Mouse (Mus musculus): ENCODE results near the gene Cbx3.
A peak's percentile ranks its signal among the peaks of the same experiment; 100 is the strongest.

The Cbx3 gene

GRCm38 (mm10) chr6:51470311-51471178 lies at the start of gene Cbx3:
Gene Cbx3 (plus strand): TSS chr6:51470360.
- DNase-seq, result peak; percentile 76 to 81

GRCm38 (mm10) chr6:51423466-51424122 lies 46.6 kb upstream of the Cbx3 start:
- DNase-seq, result no peak

DNA sequence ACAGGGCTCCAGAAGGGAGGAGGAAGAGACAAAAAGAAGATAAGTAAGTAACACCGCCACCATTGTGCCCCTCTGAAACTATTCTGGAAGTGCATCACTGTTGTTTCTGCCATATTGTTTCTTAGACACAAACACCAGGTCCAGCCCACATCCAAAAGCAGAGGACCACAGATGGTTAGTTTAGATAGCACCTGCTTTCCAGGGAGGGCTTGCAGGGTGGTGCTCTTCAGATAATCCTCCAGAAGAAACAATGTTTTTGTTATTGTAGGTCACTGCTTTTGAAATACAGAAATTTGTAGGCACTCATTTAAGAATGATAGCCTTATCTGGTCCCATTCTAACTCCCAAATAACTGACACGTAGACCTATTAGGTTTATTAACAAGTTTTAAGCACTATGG lies 45.6 kb upstream of the Cbx3 start:
- DNase-seq, result no peak

DNA sequence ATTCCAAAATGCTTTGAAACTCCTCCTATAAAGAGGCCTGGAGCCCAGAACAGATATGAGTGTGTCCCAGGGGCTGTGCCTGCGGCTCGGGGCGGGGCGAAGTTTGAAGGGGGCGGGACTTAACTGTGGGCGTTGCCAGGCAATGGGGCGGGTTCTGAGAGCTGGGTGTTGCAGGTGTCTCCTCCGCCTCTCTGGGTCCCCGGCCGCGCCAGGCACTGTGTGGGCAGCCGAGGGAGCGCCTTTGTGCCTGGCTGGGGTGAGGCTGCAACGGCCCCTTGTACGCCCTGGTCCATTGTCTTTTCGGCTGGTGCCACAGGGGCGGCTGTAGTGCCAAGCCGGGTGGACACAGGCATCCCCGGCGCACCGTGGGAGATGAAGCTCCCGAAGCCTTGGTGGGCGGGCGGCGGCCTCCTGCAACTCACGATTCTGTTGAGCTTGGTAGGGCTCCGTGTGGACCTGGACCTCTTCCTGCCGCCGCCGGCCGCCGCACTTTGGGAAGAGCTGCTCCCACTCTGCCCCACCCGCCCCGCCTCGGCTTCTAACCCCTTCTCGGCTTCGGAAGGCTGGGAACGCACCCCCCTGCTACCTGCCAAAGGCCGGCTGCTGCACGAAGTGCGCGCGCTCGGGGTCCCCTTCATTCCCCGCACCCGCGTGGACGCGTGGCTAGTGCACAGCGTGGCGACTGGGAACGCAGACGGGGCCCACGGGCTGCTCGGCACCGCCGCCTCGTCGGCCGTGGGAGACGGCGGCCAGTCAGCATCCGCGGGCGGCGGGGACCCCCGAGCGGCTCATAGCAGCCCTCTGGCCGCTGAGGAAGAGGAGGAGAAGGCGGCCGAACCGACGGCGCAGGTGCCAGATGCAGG lies 37.4 kb upstream of the Cbx3 start, which contains the start of gene Nfe2l3:
Nfe2l3 (plus strand) TSS at position 136 of the 863 bp plus-strand sequence.
- DNase-seq, result peak; percentile 42 to 52

DNA sequence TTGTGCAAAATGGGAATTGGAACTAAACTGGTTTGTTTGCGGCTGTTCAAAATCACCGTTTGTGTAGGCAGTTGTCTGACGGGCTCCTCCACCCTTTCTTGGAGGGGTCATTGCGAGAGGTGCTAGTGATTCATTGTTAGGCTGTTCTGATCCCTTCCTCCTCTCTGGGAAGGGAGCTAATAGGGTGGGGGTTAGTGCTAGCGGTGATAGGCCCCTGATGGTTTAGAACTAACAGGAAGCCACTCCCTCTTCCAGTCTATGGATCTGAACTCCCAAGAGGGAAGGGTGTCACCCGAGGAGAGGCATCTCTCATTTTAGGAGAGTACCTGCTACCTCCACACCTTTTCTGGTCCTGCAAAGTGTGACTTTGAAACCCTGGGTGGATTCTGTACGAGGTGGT lies 35.9 kb upstream of the Cbx3 start:
- DNase-seq, result no peak

- DNase-seq, result no peak
Measured at GRCm38 (mm10) chr6:51437665-51438064, 32.5 kb upstream of the Cbx3 start.

DNA sequence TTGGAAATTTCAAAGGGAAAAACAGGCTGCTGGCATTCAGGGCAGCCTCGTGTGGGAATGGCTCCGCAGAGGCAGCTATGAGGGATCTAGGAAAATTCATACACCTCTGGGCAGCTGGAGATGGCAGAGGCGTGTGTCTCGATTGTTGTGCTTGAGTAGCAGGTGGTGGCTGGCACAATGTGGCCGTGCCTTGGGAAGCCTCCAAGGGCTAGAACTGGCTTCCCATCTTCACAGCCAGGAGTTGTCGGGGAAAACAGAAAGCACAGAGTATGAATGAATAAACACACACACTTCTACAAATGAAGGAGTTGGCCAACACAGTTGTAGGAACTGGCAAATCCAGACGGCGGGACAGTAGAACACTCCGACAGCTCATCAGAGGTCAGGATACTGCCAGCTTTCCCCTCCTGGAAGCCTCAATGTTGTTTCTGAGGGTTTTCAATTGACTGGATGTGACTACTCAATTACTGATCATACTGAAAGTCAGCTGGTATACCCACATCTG lies 31.3 kb upstream of the Cbx3 start:
- DNase-seq, result no peak

DNA sequence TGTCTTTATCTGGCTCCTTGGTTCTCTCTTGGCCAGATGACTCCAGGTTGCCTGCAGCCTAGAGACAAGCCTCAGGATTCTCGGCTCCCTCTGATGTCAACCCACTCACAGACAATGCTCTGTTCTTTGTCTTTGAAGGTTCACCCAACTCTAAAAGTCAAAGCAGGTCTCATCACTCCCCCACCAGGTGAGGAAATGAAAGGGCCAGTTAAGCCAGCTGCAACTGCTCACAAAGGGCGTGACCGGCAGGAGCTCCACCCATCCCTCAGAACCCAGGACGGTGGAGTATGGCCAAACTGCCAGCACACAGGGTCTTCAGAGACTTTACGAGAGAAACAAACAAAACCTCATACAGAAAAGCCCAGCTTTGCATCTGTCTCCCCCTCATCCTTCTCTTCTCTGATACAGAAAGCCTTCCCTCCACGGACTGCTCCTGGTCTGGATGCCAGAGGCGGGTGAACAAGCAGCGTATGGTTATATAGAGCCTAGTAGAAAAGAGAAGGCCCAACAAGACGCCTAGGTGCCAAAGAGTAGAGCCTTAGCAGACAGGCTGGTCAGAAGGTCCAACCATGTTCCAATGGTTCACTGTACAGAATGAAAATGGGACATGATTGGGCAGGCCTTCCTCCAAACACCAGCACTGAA lies 27.8 kb upstream of the Cbx3 start:
- no peak for DNase-seq

DNA sequence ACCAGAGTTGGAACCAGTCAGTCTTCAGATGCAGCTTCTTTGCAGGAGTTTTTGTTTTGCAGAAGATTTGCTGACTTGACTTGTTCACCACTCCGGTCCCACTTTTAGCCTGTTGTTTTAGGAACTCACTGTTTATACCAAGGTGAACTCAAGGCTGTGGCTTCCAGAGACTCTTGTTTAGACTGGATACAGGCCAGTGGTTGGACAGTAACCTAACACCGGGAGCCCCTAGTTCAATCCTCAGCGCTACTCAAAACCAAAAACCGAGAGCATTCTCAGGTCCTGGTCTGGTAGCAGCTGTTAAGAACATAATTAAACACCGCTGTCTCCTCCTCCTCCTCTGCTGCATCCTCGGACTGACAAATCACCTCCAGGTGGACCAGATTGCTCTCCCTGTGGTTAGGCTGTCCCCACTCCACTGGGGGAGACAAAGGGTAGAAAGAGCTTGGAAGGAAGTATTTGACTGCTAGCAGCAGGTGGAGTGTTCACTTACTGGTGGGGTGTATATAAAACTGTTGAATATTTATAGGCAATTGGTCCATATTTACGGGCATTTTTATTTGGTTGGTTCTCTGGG lies 17.1 kb upstream of the Cbx3 start:
- no peak for DNase-seq

GRCm38 (mm10) chr6:51454949-51455348 lies 15.2 kb upstream of the Cbx3 start:
- no peak for DNase-seq

- DNase-seq, result no peak
Measured at GRCm38 (mm10) chr6:51456198-51456597, 14.0 kb upstream of the Cbx3 start.

- no peak for DNase-seq
Measured at GRCm38 (mm10) chr6:51457283-51457682, 12.9 kb upstream of the Cbx3 start.

DNA sequence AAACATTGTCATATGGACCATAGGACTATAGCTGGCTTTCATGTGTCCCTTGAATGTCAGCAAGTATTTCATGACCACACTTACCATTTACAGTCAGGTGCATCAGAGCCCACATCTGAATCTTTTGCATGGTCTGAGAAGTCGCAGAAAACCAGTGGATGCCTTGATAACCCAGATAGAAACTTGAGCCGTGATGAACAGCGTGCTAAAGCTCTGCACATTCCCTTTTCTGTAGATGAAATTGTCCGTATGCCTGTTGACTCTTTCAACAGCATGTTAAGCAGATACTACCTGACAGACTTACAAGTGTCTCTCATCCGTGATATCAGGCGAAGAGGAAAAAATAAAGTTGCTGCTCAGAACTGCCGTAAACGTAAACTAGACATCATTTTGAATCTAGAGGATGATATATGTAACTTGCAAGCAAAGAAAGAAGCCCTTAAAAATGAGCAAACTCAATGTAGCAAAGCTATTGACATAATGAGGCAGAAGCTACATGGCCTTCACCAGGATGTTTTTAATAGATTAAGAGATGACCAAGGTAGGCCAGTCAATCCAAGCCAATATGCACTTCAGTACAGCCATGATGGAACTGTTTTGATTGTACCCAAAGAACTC lies 12.3 kb upstream of the Cbx3 start:
- no peak for DNase-seq

DNA sequence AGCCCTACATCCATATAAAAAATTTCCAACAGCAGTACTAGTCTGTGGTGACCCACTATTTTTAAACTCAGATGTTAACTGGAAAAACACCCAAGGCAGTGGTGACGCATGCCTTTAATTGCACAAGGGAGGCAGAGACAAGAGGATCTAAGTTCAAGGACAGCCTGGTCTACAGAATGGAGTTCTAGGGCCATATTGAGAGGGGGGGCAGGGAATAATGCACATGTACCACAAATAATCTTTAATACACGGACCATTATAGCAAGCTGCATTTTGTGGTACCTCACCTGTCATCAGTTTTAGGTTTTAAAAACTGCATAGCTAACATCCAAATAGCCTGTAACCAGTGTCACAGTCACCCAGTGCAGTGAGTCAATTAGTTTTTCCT lies 11.2 kb upstream of the Cbx3 start:
- DNase-seq, result no peak

- DNase-seq, result no peak
Measured at GRCm38 (mm10) chr6:51459313-51460020, 10.7 kb upstream of the Cbx3 start.

DNA sequence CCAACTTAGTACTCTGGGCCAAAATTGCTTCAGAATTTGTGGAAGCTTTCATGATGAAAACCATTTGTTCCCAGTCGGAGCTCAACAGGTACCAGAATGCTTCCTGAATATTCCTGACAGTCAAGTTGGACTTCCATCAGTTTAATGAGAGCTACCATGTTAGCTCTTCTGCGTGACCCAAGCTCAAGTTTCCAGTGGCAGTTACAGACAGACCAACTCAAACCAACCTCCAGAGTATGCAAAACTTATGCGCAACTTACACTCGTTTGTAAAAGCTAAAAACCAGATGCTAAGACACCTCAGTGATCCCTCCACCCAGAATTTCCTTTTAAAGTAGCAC lies 10.2 kb upstream of the Cbx3 start:
- DNase-seq, result no peak

DNA sequence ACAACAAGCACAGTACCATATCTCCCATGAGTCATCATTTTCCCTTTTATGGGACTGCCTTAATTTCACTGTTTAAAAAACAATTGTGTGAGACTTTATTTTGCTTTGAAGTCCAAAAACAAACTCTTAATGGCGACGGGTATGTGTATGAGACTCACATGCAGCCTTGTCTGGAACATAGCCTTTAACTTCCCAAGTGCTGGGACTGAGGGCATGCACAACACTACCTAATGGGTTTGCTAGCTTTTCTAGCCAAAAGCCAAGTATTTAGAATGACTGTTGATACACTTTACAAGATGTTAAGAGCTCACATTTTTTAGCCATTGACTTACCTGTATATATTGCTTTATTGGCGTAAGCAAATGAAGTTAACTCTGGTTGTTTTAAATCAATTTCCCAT lies 9.8 kb upstream of the Cbx3 start:
- no peak for DNase-seq

DNA sequence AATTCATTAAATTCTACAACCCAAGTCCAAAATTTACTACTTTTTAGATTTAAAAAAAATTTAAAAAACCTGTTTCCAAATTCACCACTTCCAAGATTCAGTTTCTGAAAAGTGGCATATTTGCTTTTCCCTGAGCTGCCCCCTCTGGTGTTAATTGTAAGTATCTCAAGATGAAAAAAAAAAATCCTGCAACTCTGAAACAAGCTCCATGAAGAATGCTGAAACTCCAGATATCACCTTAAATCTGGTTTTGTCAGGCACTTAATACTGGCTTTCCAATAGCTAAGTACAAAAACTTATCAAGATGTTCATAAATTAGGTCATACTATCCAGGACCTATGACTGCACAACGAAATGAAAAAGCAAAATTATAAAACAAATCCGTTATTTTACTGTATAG lies 2.5 kb upstream of the Cbx3 start:
- DNase-seq, result no peak

GRCm38 (mm10) chr6:51468891-51469561 lies 1.1 kb upstream of the Cbx3 start:
- DNase-seq, result peak; percentile 68 to 78

DNA sequence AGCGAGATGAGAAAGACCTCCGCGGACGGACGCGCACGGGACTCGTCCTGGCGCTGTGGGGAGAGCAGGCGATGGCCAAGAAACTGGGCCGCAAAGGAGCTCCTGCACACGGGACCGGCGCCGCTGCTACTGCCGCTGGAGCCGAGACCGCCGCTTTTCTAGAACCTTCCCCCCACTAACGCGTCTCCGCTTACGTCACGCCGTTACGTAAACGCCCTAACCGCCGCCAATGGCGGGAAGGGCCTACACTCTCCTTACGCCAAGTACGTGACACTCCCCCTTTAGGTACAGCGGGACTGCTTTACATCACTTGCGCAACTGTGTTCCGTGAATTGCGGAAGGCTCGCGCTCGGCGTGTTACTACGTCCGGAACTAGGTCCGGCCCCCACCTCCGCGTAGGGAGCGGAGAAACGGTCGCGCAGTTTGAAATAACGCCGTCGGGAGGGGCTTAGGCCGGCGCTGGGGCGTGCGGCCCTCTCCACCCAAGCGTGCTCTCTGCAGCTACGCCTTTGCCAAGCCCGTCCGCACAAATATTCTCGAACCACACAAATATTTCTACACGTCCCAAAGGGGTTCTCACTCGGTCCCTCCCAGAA lies 347 bp upstream of the Cbx3 start, which contains the start of gene Hnrnpa2b1:
Hnrnpa2b1 (minus strand) TSS at position 180 of the 596 bp plus-strand sequence.
- peak; percentile 97 to 99 for DNase-seq

Data from spleen, adult 18-20 months (tissue).